Mouse (Mus musculus) embryo, embryonic 9.5 days (tissue): ENCODE measurements around the gene Mfsd4b4.
A peak's percentile ranks its signal among the peaks of the same experiment; 100 is the strongest.
"Not testable (repeated sequence)": the region's sequence is repeated elsewhere in the genome, so short reads cannot be mapped to it uniquely, and the experiment has no call there.

ENCODE experiments used
- DNase-seq: peaks from one replicate; pipeline ENCODE4 v3.0.0-alpha.2; 2017; ENCODE audit errors: extremely low spot score

Gene Mfsd4b4

DNA sequence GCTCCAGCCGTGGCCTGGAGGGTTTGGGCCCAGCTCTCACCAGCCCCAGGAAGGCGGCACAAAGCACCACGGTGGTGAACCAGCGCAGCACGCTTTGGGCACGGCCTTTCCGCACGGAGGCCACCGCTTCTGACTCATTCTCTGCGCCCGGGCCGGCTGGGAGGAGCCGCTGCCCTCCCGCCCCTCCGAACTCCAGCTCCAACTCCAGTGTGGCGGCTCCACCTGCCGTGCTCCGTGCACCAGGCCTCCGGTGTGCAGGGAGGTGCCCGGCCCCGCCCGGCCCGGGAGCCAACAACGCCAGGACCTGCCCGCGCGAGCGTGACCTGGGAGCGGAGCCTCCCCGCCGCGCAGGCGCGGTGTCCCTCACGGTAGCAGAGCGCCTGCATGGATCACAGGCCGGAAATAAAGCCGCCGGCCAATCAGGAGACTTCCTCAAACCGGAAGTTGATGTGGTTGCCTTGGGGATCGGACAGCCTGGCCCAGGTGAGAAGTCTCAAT lies at the start of gene Mfsd4b4:
TSS of gene Mfsd4b4 (minus strand) at position 365 of the 498 bp plus-strand sequence.
- peak; percentile 89 for DNase-seq

DNA sequence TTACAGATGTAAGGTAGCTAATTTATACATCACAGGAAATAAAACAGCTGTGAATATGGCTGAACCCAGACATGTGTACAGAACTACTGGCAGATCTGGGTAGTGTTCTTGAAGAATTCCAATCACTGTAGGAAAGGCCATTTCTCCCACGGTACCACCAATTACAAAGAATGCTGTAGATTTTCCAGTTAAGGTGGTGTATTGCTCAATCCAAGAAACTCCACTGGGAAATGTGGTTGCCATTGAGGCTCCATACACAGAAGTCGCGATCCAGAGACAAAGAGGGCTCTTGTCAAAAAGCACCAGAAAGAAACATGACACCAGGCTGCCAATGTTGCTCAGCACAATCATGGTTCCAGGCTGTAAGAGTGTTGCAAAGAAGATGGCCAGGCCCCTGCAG lies 48.2 kb upstream of the Mfsd4b4 start:
- not testable (repeated sequence) for DNase-seq

DNA sequence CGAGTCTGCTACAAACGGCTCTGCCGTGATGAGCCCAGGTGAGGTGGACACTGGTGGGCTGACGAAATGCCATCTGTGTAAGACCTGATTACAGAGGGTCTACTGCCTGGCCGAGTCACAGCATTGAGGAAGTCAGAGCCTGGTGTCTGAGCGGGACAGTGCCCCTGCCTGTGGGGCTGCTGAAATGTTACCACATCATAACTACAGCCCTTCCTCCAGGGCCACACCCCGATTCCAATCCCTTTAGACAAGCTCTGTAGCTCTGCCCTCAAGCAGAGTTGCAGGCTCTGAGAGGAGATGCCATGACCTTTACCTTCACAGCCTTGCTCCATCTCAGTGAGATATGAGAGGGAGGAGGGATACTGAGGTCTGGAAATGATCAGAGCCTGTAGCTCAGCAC lies 37.5 kb upstream of the Mfsd4b4 start:
- no peak for DNase-seq

DNA sequence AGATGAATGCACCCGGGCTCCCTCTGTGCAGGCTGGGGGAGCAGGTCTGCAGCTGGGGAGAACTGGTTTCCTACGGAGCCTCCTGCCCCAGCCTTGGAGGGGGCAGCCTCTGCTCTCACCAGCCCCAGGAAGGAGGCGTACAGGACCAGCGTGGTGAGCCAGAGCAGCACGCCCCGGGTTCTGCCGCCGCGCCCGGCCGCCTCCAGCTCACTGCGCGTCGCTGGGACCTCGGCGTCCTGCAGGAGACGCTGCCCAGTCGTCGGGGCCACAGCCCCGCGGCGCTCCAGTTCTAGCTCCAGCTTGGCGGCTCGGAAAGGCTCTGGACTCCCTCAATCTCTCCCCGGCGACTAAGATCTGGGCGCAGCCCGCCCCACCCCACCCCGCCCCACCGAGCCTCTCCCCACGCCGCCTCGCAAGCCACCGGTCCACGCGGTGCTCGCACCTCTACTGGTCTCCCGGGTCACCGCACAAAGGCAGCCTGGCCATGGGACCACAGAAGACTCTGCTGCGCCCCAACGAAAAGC lies 27.6 kb upstream of the Mfsd4b4 start, which contains the start of gene Mfsd4b2:
TSS of gene Mfsd4b2 (minus strand) at position 308 of the 524 bp plus-strand sequence.
- peak; percentile 51 for DNase-seq

DNA sequence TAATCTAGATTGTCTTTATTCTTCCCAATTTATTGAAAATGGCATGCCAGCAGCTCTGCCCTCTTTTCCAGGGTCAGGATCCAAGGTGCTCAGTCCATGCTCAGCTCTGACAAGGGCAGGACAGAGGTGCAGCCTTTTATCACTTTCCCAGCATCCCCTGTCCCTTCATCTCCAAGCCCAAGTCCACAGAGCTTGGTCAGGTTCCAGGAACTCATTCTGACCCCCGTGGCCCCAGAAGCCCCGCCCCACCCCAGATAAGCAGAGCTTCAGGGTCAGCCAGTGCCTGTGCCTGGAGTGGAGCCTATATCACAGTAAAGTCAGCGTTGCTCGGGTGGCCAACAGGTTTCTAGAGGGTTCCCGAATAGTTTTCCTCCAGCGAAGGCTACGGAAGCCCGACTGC lies 25.5 kb upstream of the Mfsd4b4 start:
- not testable (repeated sequence) for DNase-seq

DNA sequence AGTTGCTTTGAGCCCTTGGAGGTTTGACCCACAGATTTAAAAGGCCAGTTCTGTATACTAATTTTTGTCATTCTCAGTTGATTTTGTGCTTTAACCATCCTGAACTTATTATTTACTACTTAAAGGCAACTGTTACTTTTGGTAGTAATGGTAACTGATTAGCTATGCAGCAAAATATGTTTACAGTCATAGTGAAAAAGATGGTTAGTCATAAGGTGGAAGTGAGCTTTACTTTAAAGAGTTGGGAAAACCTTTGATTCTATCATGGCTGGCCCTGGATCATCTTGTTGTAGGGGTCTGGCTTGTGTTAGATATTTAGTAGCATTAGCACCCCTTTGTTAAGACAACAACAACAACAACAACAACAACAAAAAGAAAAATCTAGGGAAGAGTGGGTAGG lies 13.6 kb upstream of the Mfsd4b4 start:
- no peak for DNase-seq

DNA sequence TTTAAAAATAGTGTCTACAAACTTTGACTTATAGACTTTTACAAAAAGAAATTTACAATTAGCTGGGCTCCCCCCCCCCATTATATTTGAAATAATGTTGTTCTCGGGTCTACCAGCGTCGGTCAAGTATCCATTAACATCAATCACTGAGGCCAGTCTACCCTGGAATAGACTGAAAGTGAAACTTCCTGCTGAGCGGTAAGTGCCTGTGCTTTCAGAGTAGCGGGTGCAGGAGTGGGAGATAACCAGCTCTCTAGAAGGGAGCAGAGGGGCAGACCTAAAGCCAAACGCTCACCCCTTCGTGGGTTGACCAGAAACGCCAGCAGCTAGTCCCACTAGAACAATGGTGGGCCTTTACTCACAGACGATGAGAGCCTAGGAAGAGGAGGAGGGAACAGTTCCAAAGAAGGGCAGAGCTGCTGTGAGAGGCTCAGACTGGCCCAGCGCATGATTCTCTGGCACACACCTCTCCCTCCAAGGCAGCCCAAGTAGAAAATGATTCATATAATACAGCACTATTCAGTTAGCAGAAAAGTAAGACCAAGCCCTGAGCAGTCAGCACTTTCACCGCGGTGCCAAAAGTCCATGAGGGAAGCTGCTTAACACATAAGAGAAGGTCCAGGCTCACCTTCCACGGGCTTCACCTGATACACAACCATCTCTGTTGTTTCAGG lies 9.9 kb upstream of the Mfsd4b4 start:
- no peak for DNase-seq

DNA sequence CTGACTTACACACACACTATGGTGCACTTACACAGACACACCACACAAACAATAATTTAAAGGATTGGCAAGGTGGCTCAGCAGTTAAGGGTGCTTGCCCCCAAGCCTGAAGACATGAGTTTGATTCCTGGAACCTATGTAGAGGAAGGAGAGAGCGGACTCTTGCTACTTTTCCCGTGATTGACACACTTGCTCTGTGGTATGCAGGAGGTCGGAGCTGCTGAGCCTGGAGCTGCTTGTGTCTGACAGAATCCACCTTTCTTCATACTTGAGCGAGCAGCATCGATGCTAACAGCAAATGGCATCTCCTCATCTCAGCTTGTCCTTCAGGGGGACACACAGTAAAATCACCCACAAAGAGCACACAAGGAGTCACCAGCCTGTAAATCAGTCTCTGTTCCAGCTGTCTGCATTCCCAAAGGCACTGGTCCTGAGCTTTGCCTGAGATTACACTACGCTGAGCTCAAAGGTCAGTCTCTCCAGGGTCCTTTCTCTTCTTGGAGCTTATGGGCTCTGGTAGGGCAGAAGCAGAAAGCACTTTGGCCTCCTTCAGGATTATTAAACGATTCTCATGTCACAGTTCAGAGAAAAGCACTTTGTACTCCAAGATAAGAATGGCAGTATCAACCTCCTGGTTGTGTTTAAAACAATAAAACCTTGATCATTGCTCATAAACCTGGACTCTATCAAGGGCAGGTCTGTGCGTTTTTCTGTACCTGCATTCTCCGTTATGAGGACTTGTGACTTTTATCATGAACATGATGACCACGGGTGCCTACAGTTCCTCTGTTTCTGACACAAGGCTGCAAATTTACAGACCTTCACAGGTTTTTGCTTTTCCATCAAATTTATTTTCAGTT lies 8.0 kb upstream of the Mfsd4b4 start:
- no peak for DNase-seq

DNA sequence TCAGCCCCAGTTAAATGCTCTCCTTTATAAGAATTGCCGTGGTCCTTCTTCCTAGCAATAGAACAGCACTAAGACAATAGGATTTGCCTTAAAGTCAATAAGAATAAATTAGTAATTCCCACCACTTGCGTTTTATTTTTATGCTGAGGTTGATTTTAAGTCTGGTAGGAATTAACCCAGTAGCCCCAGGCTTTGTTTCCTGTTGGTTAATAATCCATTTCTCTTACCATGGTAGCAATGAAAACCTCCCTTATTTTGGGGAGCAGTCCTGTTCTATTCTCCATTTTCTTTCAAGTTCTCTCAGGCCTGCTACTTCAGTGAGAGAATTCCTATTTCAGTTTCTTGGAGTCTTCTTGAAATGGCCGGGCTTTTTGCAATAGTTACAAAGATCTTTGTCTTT lies 5.2 kb upstream of the Mfsd4b4 start:
- no peak for DNase-seq

DNA sequence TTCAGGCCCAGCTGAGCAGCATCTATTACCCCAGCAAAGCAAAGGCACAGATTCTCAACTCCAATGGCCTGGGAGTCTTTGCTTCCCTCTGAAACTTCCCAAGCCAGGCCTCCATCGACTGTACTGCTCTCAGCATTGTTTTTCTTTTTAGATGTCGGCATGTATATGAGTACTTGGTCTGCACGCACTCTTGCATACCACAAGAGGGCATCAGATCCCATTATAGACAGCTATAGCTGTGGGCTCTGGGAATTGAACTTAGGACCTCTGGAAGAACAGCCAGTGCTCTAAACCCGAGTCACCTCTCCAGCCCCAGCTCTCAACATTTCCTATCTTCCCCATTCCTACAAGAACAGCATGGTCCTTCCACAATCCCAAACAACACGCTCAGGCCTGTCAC lies 2.5 kb downstream of the Mfsd4b4 start:
- no peak for DNase-seq

DNA sequence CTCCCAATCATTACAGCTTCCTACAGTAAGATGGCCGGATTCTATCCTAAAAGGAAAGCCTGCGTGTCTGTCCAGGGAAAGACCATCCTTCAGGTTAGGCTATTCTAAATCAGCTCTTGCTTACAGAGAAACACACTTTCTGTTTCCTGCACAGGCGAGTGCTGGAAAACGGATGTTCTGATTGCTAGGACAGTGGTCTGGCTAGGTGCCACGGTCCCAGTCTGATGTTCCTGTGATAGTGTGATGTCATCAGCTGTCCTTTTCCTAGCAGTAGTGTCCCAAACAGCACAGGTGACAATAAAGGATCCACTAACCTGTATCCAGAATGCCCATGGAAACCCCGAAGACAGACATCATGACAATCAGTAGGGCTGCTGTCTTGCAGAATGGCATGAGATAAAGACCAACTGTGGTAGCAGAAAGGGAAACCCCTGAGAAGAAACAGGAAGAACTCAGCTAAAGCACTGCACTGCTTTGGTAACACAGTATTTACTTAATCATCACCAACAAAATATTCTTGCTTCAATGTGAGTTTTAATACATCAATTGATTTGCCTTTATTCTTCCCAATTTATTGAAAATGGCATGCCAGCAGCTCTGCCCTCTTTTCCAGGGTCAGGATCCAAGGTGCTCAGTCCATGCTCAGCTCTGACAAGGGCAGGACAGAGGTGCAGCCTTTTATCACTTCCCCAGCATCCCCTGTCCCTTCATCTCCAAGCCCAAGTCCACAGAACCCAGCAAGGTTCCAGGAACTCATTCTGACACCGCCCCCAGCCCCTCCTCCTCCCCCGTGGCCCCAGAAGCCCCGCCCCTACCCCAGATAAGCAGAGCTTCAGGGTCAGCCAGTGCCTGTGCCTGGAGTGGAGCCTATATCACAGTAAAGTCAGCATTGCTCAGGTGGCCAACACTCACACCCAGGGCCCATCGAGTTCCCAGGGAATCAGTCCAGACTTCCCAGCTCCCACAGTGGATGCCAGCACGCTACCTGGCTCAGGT lies 5.0 kb downstream of the Mfsd4b4 start:
- no peak for DNase-seq

DNA sequence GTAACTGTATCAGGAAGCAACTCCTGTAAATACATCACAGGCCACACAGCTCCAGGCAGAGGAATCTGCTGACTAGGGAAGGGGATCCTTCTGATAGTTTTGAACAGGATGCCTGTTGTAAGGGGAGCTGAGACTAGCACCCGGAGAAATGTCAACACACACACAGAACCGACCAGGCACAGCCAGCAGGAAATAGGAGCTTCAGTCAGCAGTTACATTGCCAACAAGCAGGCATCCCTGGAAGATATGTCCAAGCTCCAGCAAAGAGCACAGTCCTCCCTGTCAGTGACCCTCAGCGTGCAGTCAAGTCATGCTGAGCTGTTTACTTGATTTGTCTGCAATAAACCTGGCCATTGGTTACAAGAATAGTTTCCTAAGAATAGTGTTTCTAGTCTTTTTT lies 10.4 kb downstream of the Mfsd4b4 start:
- no peak for DNase-seq

DNA sequence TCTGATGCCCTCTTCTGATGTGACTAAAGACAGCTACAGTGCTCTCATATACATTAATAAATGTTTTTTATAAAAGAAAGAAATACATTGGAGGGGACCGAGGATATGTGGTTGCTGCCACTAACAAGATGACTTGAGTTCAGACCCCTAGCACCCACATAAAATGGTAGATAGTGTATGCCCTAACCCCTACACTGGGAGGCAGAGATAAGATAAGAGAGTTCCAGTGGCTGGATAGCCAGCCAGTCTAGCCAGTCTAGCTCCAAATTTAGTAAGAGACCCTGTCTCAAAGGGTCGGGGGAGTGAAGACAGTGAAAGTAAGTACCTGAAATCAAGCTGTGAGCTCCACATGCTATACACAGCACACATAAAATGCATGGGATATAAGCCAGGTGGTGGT lies 33.5 kb downstream of the Mfsd4b4 start:
- DNase-seq: no peak

DNA sequence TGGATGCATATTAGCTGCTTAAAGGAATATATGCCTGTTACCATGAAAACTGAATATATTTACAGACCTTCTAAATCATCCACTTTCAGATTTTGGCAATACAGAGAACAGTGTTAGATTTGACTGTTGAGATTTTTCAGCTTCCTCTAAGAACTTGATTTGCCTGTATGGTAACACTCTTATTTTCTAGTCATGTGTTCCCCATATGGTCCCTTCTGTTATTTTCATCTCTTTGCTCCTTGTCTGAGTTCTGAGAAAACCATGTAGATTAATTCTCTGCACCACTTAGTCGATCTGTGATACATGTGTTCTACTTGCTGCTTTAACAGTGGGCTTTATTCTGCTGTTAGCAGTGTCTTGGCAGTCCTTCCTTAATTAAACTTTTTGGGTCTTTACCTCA lies 56.4 kb downstream of the Mfsd4b4 start:
- DNase-seq: no peak
